Mouse (Mus musculus): ENCODE data around the gene Tssc4. TPM values are rescaled to one million over a fixed set of nuclear protein-coding genes. Genes with fewer than 3 reads are reported as not detected.

Gene Tssc4
- polyA plus RNA-seq, 1 experiment from 2014 or later, result 50.2 TPM

DNA sequence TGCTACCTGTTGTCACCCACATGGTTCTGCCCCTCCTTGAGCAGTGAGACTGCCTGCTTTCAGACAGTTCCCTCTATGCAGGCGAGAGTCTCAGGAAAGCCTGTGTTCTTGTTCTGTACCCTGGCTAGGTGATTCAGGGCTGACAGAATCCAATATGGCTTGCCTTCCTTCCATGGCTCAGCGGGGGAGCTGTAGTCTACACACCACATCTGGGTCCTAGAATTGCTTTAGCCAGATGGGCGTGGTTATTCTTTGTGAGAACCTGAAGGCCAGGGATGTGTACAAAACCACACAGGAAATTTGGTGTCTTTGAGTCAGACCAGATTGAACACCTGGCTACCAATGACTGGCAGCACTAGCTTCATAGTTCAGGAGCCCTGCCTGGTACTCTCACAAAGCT is 50.8 kb downstream of the Tssc4 start:
- ATAC-seq, result no peak
- H3K4me3 ChIP-seq, result no peak overlapping the region
- H3K27me3 ChIP-seq (replicated peaks), result peaks cover 10% of the 10 kb centered on the region; the same call in 1 of the 2 replicates
- H3K9me3 ChIP-seq (replicated peaks), result no peaks in the 10 kb centered on the region
- no peaks in the 10 kb centered on the region for H3K36me3 ChIP-seq
- no peak overlapping the region for H3K9ac ChIP-seq
- H3K4me1 ChIP-seq, result peaks cover 25% of the 10 kb centered on the region
- no peak overlapping the region for H3K4me2 ChIP-seq
- WGBS (ENCODE audit: insufficient replicate concordance), result 45% methylated on average over 3 of the region's 3 CpGs
- H3K27ac ChIP-seq, result no peak overlapping the region

Other genes starting within 250 kb of the Tssc4 start
- gene Th, start 138.1 kb upstream of the Tssc4 start, polyA plus RNA-seq (2016; fragmentation: Nextera tagmentation; extraction: Ambion mirVana), result 0.35 TPM in 1 of 2 replicates, not detected in the other
- 1.3 TPM in 2 replicates for gene Ascl2, start 100.0 kb upstream of the Tssc4 start, polyA plus RNA-seq (2016; fragmentation: Nextera tagmentation; extraction: Ambion mirVana)
- gene Tspan32, start 64.2 kb upstream of the Tssc4 start, polyA plus RNA-seq (2016; fragmentation: Nextera tagmentation; extraction: Ambion mirVana), result 105 and 106 TPM in 2 replicates
- gene Cd81, start 16.5 kb upstream of the Tssc4 start, polyA plus RNA-seq (2016; fragmentation: Nextera tagmentation; extraction: Ambion mirVana), result 154 TPM in 2 replicates
- 1.3 and 1.6 TPM in 2 replicates for gene Trpm5, start 25.4 kb downstream of the Tssc4 start, polyA plus RNA-seq (2016; fragmentation: Nextera tagmentation; extraction: Ambion mirVana)
- gene Kcnq1, start 37.1 kb downstream of the Tssc4 start, polyA plus RNA-seq (2016; fragmentation: Nextera tagmentation; extraction: Ambion mirVana), result 0.21 and 0.61 TPM in 2 replicates